Mouse (Mus musculus) embryonic fibroblast, embryonic 13.5 days (primary cell): ENCODE measurements around the gene Gm6993.

Experiments used
- CTCF ChIP-seq: IDR thresholded peaks from 2 replicates; pipeline ENCODE4 v1.5.1; 2011; ENCODE audit warnings: mild to moderate bottlenecking, control low read depth, low read length, moderate library complexity, borderline replicate concordance; ENCODE audit not compliant: insufficient read depth
- POLR2A ChIP-seq: IDR thresholded peaks from 2 replicates; pipeline ENCODE4 v1.6.1; 2011; ENCODE audit warnings: low read depth, mild to moderate bottlenecking, control low read depth, low read length, moderate library complexity

- TF ChIP-seq POLR2A: no peak
- TF ChIP-seq CTCF: no peak
These were observed 38.1 kb upstream of the Gm6993 start for GRCm38 (mm10) chr12:31202509-31202908.
